Mouse (Mus musculus): Measurements from ENCODE around the gene Vps33b. TPM values are rescaled to one million over a fixed set of nuclear protein-coding genes. Genes with fewer than 3 reads are reported as not detected.

Gene Vps33b
- 11.5 and 15.7 TPM in 2 replicates for total RNA-seq (2023)

GRCm38 (mm10) chr7:80268897-80269750 is at the start of gene Vps33b:
Vps33b (plus strand) TSS chr7:80269649.

GRCm38 (mm10) chr7:80232489-80233029 is 36.9 kb upstream of the Vps33b start, which contains the start of the genes Cib1 and Gdpgp1:
Cib1 (minus strand) TSS chr7:80232813.
Gdpgp1 (plus strand) TSS chr7:80232865.

GRCm38 (mm10) chr7:80246148-80246721 is 23.2 kb upstream of the Vps33b start, which contains the start of gene Ttll13:
Ttll13 (plus strand) TSS chr7:80246376.

GRCm38 (mm10) chr7:80260625-80261371 is 8.7 kb upstream of the Vps33b start, which contains the start of gene Ngrn:
Ngrn (plus strand) TSS chr7:80261215.

GRCm38 (mm10) chr7:80294062-80294763 is 24.8 kb downstream of the Vps33b start, which contains the start of gene Prc1:
Prc1 (plus strand) TSS chr7:80294450.

GRCm38 (mm10) chr7:80324043-80324815 is 54.8 kb downstream of the Vps33b start, which contains the start of gene Rccd1:
Rccd1 (minus strand) TSS chr7:80324454.

GRCm38 (mm10) chr7:80340793-80341192 is 71.3 kb downstream of the Vps33b start, which contains the start of gene Unc45a:
Unc45a (minus strand) TSS chr7:80341005.

Other genes with a start within 250 kb of the Vps33b start
- 103 and 115 TPM in 2 replicates for gene Zfp710, start 244.8 kb upstream of the Vps33b start, total RNA-seq (2023)
- gene Idh2, start 154.3 kb upstream of the Vps33b start, total RNA-seq (2023): 30.7 and 40.8 TPM in 2 replicates
- gene Sema4b, start 82.8 kb upstream of the Vps33b start, total RNA-seq (2023): 26.1 and 31.5 TPM in 2 replicates
- gene Cib1, start 36.8 kb upstream of the Vps33b start, total RNA-seq (2023): 85.6 and 88.1 TPM in 2 replicates
- 1.3 TPM in 2 replicates for gene Gdpgp1, start 36.8 kb upstream of the Vps33b start, total RNA-seq (2023)
- 0.38 TPM in 1 of 2 replicates, not detected in the other for gene Ttll13, start 23.3 kb upstream of the Vps33b start, total RNA-seq (2023)
- 11.3 and 14.8 TPM in 2 replicates for gene Ngrn, start 8.4 kb upstream of the Vps33b start, total RNA-seq (2023)
- 75.8 and 85.9 TPM in 2 replicates for gene Prc1, start 24.8 kb downstream of the Vps33b start, total RNA-seq (2023)
- 2.7 and 2.9 TPM in 2 replicates for gene Rccd1, start 54.8 kb downstream of the Vps33b start, total RNA-seq (2023)
- 73.6 and 85.6 TPM in 2 replicates for gene Unc45a, start 71.4 kb downstream of the Vps33b start, total RNA-seq (2023)
- 2.9 and 8.2 TPM in 2 replicates for gene Hddc3, start 73.5 kb downstream of the Vps33b start, total RNA-seq (2023)
- 25.9 and 38.5 TPM in 2 replicates for gene Man2a2, start 101.7 kb downstream of the Vps33b start, total RNA-seq (2023)
- gene Fes, start 118.3 kb downstream of the Vps33b start, total RNA-seq (2023): 584 and 690 TPM in 2 replicates
- gene Furin, start 135.8 kb downstream of the Vps33b start, total RNA-seq (2023): 208 and 299 TPM in 2 replicates